Mouse (Mus musculus): ENCODE measurements at regions not wholly inside any gene's neighbourhood (a gene's known extent, or its start where the extent isn't known, plus 50 kb on each side); places are given as distances from the start of the nearest gene placed in this dataset.

GRCm38 (mm10) chr3:144334201-144334600 is 129.2 kb upstream of the Lmo4 start:
- no peak overlapping the region for H3K9ac ChIP-seq (ENCODE audit: low read length)
- H3K4me3 ChIP-seq (ENCODE audit: low read depth, low read length): no peak overlapping the region
- ATAC-seq (replicated peaks; ENCODE audit: low FRiP score) (no peak), DNase-seq (ENCODE audit: low spot score) (no peak)
- H3K4me1 ChIP-seq (replicated peaks; ENCODE audit: control insufficient read depth, insufficient read depth, low read length): no peaks in the 10 kb centered on the region
- no peaks in the 10 kb centered on the region for H3K9me3 ChIP-seq (ENCODE audit: control insufficient read depth, low read length)
- H3K36me3 ChIP-seq (ENCODE audit: control insufficient read depth, insufficient read depth, low read length): no peaks in the 10 kb centered on the region
- no peak overlapping the region for H3K4me2 ChIP-seq (ENCODE audit: low read depth, low read length, severe bottlenecking)
- no peaks in the 10 kb centered on the region for H3K27me3 ChIP-seq (ENCODE audit: control insufficient read depth, insufficient read depth, low read length)
- no peak overlapping the region for H3K27ac ChIP-seq (ENCODE audit: low read depth, low read length)
- 88% methylated on average over 5 of the region's 5 CpGs for WGBS

DNA sequence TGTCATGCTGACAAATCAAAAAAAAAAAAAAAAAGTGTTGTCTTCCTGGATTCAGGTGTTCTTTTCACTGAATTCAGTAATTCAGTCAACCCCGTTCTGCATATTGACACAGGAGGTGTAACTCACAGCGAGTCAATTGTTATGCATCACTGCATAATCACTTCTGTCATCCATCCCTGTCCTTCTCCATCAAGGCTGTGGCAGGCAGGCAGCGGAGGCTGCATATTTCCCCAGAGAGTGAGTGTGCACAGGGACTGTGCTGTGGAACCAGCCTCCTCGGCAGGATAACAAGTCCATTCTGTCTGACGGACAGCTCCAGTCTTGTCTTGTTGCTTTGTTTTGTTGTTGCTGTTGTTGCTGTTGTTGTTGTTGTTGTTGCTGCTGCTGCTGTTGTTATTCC is 127.3 kb upstream of the Lmo4 start:
- Histone ChIP-seq H3K4me3 (ENCODE audit: low read depth, low read length) (no peak overlapping the region), H3K4me1 (replicated peaks; ENCODE audit: control insufficient read depth, insufficient read depth, low read length) (no peaks in the 10 kb centered on the region), H3K27me3 (ENCODE audit: control insufficient read depth, insufficient read depth, low read length) (no peaks in the 10 kb centered on the region), H3K27ac (ENCODE audit: low read depth, low read length) (no peak overlapping the region), H3K9ac (ENCODE audit: low read length) (no peak overlapping the region), H3K4me2 (ENCODE audit: low read depth, low read length, severe bottlenecking) (no peak overlapping the region), H3K9me3 (ENCODE audit: control insufficient read depth, low read length) (no peaks in the 10 kb centered on the region), H3K36me3 (ENCODE audit: control insufficient read depth, insufficient read depth, low read length) (no peaks in the 10 kb centered on the region)
- WGBS: 30% methylated on average over 5 of the region's 5 CpGs
- DNase-seq (ENCODE audit: low spot score) (no peak), ATAC-seq (replicated peaks; ENCODE audit: low FRiP score) (0 out of 2 replicates have a peak, but pooled peaks have one; percentile 47)

- ATAC-seq (replicated peaks; ENCODE audit: low FRiP score): no peak
Observed at GRCm38 (mm10) chr3:144329117-144329516, 124.1 kb upstream of the Lmo4 start.

GRCm38 (mm10) chr3:144327235-144327760 is 122.3 kb upstream of the Lmo4 start:
- DNase-seq (ENCODE audit: low spot score): no peak
- Histone ChIP-seq H3K27ac (ENCODE audit: low read depth, low read length) (no peak overlapping the region), H3K27me3 (ENCODE audit: control insufficient read depth, insufficient read depth, low read length) (no peaks in the 10 kb centered on the region), H3K9ac (ENCODE audit: low read length) (no peak overlapping the region), H3K4me2 (ENCODE audit: low read depth, low read length, severe bottlenecking) (no peak overlapping the region), H3K36me3 (ENCODE audit: control insufficient read depth, insufficient read depth, low read length) (no peaks in the 10 kb centered on the region), H3K4me1 (replicated peaks; ENCODE audit: control insufficient read depth, insufficient read depth, low read length) (no peaks in the 10 kb centered on the region), H3K9me3 (ENCODE audit: control insufficient read depth, low read length) (no peaks in the 10 kb centered on the region), H3K4me3 (ENCODE audit: low read depth, low read length) (no peak overlapping the region)
- ATAC-seq (replicated peaks; ENCODE audit: low FRiP score): no peak
- 93% methylated on average over 8 of the region's 8 CpGs for WGBS

More at GRCm38 (mm10) chr3:144329117-144329516, 124.1 kb upstream of the Lmo4 start:
- H3K9ac ChIP-seq (ENCODE audit: low read length): no peak overlapping the region
- H3K4me1 ChIP-seq (replicated peaks; ENCODE audit: control insufficient read depth, insufficient read depth, low read length): no peaks in the 10 kb centered on the region
- no peaks in the 10 kb centered on the region for H3K9me3 ChIP-seq (ENCODE audit: control insufficient read depth, low read length)
- 76% methylated on average over 7 of the region's 7 CpGs for WGBS
- no peak overlapping the region for H3K27ac ChIP-seq (ENCODE audit: low read depth, low read length)
- H3K27me3 ChIP-seq (ENCODE audit: control insufficient read depth, insufficient read depth, low read length): no peaks in the 10 kb centered on the region
- H3K4me2 ChIP-seq (ENCODE audit: low read depth, low read length, severe bottlenecking): no peak overlapping the region
- H3K4me3 ChIP-seq (ENCODE audit: low read depth, low read length): no peak overlapping the region
- no peaks in the 10 kb centered on the region for H3K36me3 ChIP-seq (ENCODE audit: control insufficient read depth, insufficient read depth, low read length)
- no peak for DNase-seq (ENCODE audit: low spot score)

GRCm38 (mm10) chr3:144324974-144325373 is 120.0 kb upstream of the Lmo4 start:
- H3K4me2 ChIP-seq (ENCODE audit: low read depth, low read length, severe bottlenecking): no peak overlapping the region
- DNase-seq (ENCODE audit: low spot score) (no peak), ATAC-seq (replicated peaks; ENCODE audit: low FRiP score) (no peak)
- WGBS: 94% methylated on average over 2 of the region's 2 CpGs
- no peaks in the 10 kb centered on the region for H3K4me1 ChIP-seq (replicated peaks; ENCODE audit: control insufficient read depth, insufficient read depth, low read length)
- H3K27ac ChIP-seq (ENCODE audit: low read depth, low read length): no peak overlapping the region
- no peaks in the 10 kb centered on the region for H3K36me3 ChIP-seq (ENCODE audit: control insufficient read depth, insufficient read depth, low read length)
- H3K9me3 ChIP-seq (ENCODE audit: control insufficient read depth, low read length): no peaks in the 10 kb centered on the region
- H3K9ac ChIP-seq (ENCODE audit: low read length): no peak overlapping the region
- no peaks in the 10 kb centered on the region for H3K27me3 ChIP-seq (ENCODE audit: control insufficient read depth, insufficient read depth, low read length)
- H3K4me3 ChIP-seq (ENCODE audit: low read depth, low read length): no peak overlapping the region

DNA sequence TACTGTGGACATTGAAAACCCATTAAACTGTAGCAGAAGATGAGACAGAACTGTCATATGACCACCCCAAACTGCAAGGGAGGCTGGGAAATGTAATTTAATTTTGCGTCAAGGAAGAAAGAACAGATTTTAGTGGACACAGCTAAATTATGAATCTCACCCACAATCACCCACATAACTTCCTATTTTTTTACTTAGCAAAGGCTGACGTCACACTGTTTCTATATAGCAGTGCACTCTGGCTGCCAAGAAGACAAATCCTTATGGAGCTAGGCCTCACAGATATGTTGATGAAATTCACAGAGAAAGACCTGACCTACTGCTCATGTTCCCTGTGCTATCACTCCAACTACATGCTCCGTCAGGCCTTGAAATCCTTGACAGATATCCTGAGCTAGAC is 118.5 kb upstream of the Lmo4 start:
- Histone ChIP-seq H3K9me3 (ENCODE audit: control insufficient read depth, low read length) (no peaks in the 10 kb centered on the region), H3K9ac (ENCODE audit: low read length) (no peak overlapping the region), H3K27me3 (ENCODE audit: control insufficient read depth, insufficient read depth, low read length) (no peaks in the 10 kb centered on the region), H3K36me3 (ENCODE audit: control insufficient read depth, insufficient read depth, low read length) (no peaks in the 10 kb centered on the region), H3K4me1 (replicated peaks; ENCODE audit: control insufficient read depth, insufficient read depth, low read length) (peaks cover 3% of the 10 kb centered on the region; the same call in 1 of the 2 replicates), H3K4me3 (ENCODE audit: low read depth, low read length) (no peak overlapping the region), H3K4me2 (ENCODE audit: low read depth, low read length, severe bottlenecking) (no peak overlapping the region), H3K27ac (ENCODE audit: low read depth, low read length) (no peak overlapping the region)
- WGBS: 95% methylated on average over 3 of the region's 3 CpGs
- ATAC-seq (replicated peaks; ENCODE audit: low FRiP score) (no peak), DNase-seq (ENCODE audit: low spot score) (no peak)

DNA sequence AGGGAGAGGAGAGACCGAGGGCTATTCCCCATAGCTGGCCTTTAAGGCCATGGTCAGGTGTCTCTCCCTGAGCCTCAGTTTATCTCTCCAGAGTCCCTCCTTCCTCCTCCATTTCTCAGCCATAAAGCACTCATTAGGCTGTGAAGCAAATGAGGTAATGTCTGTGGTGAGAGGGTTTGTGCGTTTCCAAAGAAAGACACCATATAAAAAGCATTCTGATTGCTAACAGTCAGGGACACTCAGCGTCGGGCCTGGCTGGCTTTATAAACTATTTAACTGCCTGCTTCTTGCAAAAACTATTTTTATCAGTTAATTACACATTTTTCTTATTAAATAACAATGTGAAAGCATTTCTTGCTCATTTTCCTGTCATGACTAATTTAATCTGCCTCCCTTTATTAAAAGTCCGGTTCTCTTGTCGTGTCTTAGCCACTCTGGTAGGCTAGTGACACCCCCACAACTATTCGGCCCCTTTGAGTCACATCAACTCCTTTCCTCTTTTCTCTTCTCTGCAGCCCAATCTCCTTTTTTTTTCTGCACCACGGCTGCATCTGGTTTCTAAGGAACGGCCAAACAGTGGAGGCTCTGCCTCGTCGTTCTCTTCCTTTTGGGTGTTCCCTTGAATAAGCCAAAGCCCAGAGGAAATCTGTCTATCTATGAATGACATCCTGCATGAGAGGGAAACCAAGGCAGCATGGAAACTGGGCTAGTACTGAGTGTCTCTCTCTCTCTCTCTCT is 114.6 kb upstream of the Lmo4 start:
- Histone ChIP-seq H3K36me3 (ENCODE audit: control insufficient read depth, insufficient read depth, low read length) (no peaks in the 10 kb centered on the region), H3K9ac (ENCODE audit: low read length) (no peak overlapping the region), H3K4me3 (ENCODE audit: low read depth, low read length) (no peak overlapping the region), H3K27ac (ENCODE audit: low read depth, low read length) (no peak overlapping the region), H3K4me1 (replicated peaks; ENCODE audit: control insufficient read depth, insufficient read depth, low read length) (peaks cover 3% of the 10 kb centered on the region; the same call in 1 of the 2 replicates), H3K27me3 (ENCODE audit: control insufficient read depth, insufficient read depth, low read length) (no peaks in the 10 kb centered on the region), H3K4me2 (ENCODE audit: low read depth, low read length, severe bottlenecking) (no peak overlapping the region), H3K9me3 (ENCODE audit: control insufficient read depth, low read length) (no peaks in the 10 kb centered on the region)
- WGBS: 63% methylated on average over 11 of the region's 11 CpGs
- ATAC-seq (replicated peaks; ENCODE audit: low FRiP score) (0 out of 2 replicates have a peak, but pooled peaks have one; percentile 29), DNase-seq (ENCODE audit: low spot score) (no peak)

- DNase-seq (ENCODE audit: low spot score): no peak
- no peaks in the 10 kb centered on the region for H3K36me3 ChIP-seq (ENCODE audit: control insufficient read depth, insufficient read depth, low read length)
- H3K27me3 ChIP-seq (ENCODE audit: control insufficient read depth, insufficient read depth, low read length): no peaks in the 10 kb centered on the region
- no peak overlapping the region for H3K4me2 ChIP-seq (ENCODE audit: low read depth, low read length, severe bottlenecking)
- no peaks in the 10 kb centered on the region for H3K9me3 ChIP-seq (ENCODE audit: control insufficient read depth, low read length)
- no peak overlapping the region for H3K9ac ChIP-seq (ENCODE audit: low read length)
- peaks cover 3% of the 10 kb centered on the region; the same call in 1 of the 2 replicates for H3K4me1 ChIP-seq (replicated peaks; ENCODE audit: control insufficient read depth, insufficient read depth, low read length)
- H3K27ac ChIP-seq (ENCODE audit: low read depth, low read length): no peak overlapping the region
- ATAC-seq (replicated peaks; ENCODE audit: low FRiP score): peak; percentile 66; the same call in 1 of the 2 replicates
- H3K4me3 ChIP-seq (ENCODE audit: low read depth, low read length): no peak overlapping the region
- WGBS: 38% methylated on average over 16 of the region's 16 CpGs
Observed at GRCm38 (mm10) chr3:144318761-144319467, 113.9 kb upstream of the Lmo4 start.

All from forebrain, embryonic 11.5 days (tissue).